Mouse (Mus musculus) liver, embryonic 12.5 days (tissue): ENCODE results near the gene Vangl1. TPM values are rescaled to one million over a fixed set of nuclear protein-coding genes. Genes with fewer than 3 reads are reported as not detected.

Experiments used
- ATAC-seq: fragments of 200-750 bp; cut with Nextera tagmentation; 2 replicates; pipeline ENCODE4 v1.8.0; 2017; ENCODE audit warnings: moderate number of reproducible peaks, mild to moderate bottlenecking, moderate library complexity
- H3K27ac ChIP-seq: fragments of 300-500 bp; sonication (generic); 2 replicates; pipeline ENCODE4 v1.5.1; 2016; ENCODE audit warnings: mild to moderate bottlenecking
- H3K27me3 ChIP-seq: fragments of 300-500 bp; sonication (generic); replicated peaks from 2 replicates; pipeline ENCODE4 v1.6.1; 2016; ENCODE audit warnings: mild to moderate bottlenecking, moderate library complexity
- H3K36me3 ChIP-seq: fragments of 300-500 bp; sonication (generic); 2 replicates; pipeline ENCODE4 v1.6.1; 2016; ENCODE audit warnings: mild to moderate bottlenecking, moderate library complexity
- H3K4me1 ChIP-seq: fragments of 300-500 bp; sonication (generic); 2 replicates; pipeline ENCODE4 v1.6.1; 2016
- H3K4me2 ChIP-seq: fragments of 300-500 bp; sonication (generic); 2 replicates; pipeline ENCODE4 v1.6.1; 2016; ENCODE audit warnings: mild to moderate bottlenecking, moderate library complexity
- H3K4me3 ChIP-seq: fragments of 300-500 bp; sonication (generic); 2 replicates; pipeline ENCODE4 v1.5.1; 2016; ENCODE audit warnings: mild to moderate bottlenecking, moderate library complexity
- H3K9ac ChIP-seq: fragments of 300-500 bp; sonication (generic); 2 replicates; pipeline ENCODE4 v1.6.1; 2016; ENCODE audit warnings: mild to moderate bottlenecking, moderate library complexity
- H3K9me3 ChIP-seq: fragments of 300-500 bp; sonication (generic); replicated peaks from 2 replicates; pipeline ENCODE4 v1.6.1; 2016; ENCODE audit warnings: mild to moderate bottlenecking, moderate library complexity
- WGBS: fragments of 180-500 bp; shearing (Covaris S2); methylation state at CpG from one replicate; pipeline ENCODE4 v1.1.7; 2016; ENCODE audit not compliant: insufficient replicate concordance; 5-methylcytosine and 5-hydroxymethylcytosine counted together
- polyA plus RNA-seq: library from polyadenylated mRNA; unstranded; fragments of >200 nt; fragmentation: Nextera tagmentation; extraction: Ambion mirVana; gene quantifications from 2 replicates; pipeline ENCODE4 v1.2.1, GENCODE M21; 2016

The Vangl1 gene
- polyA plus RNA-seq, 1 experiment from 2014 or later: 76.3 TPM

DNA sequence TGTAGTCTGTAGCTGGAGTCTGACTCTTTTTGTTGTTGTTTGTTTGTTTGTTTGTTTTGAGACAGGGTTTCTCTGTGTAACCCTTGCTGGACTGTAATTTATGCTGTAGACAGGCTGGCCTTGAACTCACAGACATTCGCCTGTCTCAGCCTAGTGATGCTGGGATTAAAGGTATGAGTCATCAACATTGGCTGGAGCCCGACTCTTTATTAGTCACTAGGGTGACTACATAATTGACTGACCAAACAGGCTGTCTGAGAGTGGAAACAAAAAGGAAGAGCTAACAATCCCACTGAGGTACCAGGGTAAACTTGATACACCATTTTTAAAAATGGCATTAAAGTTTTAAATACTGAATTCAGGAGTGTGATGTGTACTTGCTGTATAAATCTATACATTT lies 21.9 kb downstream of the Vangl1 start:
- peaks cover 30% of the 10 kb centered on the region for H3K36me3 ChIP-seq
- ATAC-seq: no peak
- WGBS: 73% methylated on average over 2 of the region's 2 CpGs

DNA sequence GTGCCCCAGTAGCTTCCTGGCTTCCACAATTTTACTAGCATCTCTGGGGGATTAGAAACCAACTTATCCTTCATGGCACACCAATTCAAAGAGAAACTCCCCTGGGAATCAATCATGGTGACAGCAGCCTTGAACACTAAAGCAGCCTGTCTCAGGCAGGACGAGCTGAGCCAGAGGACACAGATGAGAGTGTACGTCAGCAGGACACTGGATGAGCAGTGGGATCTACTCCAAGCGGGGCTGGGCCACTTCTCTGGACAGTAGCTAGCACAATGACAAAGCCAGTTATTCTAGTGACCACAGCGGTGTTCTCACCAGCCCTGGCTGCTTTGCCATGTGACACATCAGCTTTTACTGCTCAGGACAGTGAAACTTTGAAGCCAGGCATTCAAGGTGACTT lies 23.3 kb downstream of the Vangl1 start:
- ATAC-seq: no peak
- H3K4me3 ChIP-seq: no peak overlapping the region
- peaks cover 5% of the 10 kb centered on the region; the same call in 1 of the 2 replicates for H3K4me1 ChIP-seq
- H3K9me3 ChIP-seq: no peaks in the 10 kb centered on the region
- H3K4me2 ChIP-seq: no peak overlapping the region
- peaks cover 27% of the 10 kb centered on the region for H3K36me3 ChIP-seq
- 86% methylated on average over 4 of the region's 4 CpGs for WGBS
- H3K27ac ChIP-seq: no peak overlapping the region
- no peak overlapping the region for H3K9ac ChIP-seq
- H3K27me3 ChIP-seq: no peaks in the 10 kb centered on the region

More for the DNA sequence above, 21.9 kb downstream of the Vangl1 start:
- no peaks in the 10 kb centered on the region for H3K27me3 ChIP-seq
- no peak overlapping the region for H3K4me2 ChIP-seq
- no peaks in the 10 kb centered on the region for H3K4me1 ChIP-seq
- H3K9ac ChIP-seq: no peak overlapping the region
- no peak overlapping the region for H3K4me3 ChIP-seq
- no peak overlapping the region for H3K27ac ChIP-seq
- H3K9me3 ChIP-seq: no peaks in the 10 kb centered on the region

DNA sequence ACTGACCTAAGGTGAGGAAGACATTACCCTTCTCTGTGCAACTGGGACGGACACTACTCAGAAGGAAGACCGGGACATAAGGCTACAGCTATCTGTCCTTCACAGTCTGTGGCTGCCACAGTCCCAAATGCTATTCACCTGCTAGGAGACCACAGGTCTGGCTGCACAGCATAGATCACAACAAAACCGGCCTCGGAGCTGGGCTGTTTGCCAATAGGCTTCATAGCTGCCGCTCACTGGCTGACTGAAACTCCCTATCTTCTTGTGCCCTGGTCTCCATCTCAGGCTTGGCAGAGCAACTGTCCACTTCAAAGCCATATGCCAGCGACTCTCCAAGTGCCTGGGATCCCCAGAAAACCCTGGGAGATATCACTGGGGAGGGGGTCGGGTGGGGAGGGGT lies 23.7 kb downstream of the Vangl1 start:
- H3K4me3 ChIP-seq: no peak overlapping the region
- peaks cover 9% of the 10 kb centered on the region; the same call in 1 of the 2 replicates for H3K4me1 ChIP-seq
- no peak for ATAC-seq
- no peak overlapping the region for H3K27ac ChIP-seq
- H3K4me2 ChIP-seq: no peak overlapping the region
- no peaks in the 10 kb centered on the region for H3K27me3 ChIP-seq
- 78% methylated on average over 7 of the region's 7 CpGs for WGBS
- no peak overlapping the region for H3K9ac ChIP-seq
- H3K36me3 ChIP-seq: peaks cover 22% of the 10 kb centered on the region
- no peaks in the 10 kb centered on the region for H3K9me3 ChIP-seq

DNA sequence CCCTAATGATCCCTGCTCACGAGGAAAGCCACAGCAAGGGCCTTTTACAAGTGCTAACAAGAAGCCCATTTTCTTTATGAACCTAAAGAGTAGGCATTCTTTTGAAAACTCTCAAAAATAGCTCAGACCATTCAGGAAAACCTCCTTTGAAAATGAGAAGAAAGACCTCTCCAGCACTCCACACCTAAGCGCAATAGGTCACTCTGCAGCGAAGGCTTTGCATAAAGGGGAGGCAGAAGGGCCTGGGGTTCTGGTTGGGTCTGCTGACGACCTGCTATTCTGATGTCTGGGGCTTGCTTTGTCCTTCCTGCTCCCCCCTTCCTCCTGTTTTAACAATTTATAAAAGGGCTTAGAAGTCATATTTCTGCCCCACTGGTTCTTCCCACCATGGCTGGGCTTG lies 24.6 kb downstream of the Vangl1 start:
- peaks cover 22% of the 10 kb centered on the region for H3K36me3 ChIP-seq
- no peaks in the 10 kb centered on the region for H3K9me3 ChIP-seq
- WGBS: 76% methylated on average over 4 of the region's 4 CpGs
- H3K4me2 ChIP-seq: no peak overlapping the region
- H3K27me3 ChIP-seq: no peaks in the 10 kb centered on the region
- ATAC-seq: no peak
- H3K4me3 ChIP-seq: no peak overlapping the region
- peaks cover 11% of the 10 kb centered on the region; the same call in 1 of the 2 replicates for H3K4me1 ChIP-seq
- no peak overlapping the region for H3K27ac ChIP-seq
- H3K9ac ChIP-seq: no peak overlapping the region

DNA sequence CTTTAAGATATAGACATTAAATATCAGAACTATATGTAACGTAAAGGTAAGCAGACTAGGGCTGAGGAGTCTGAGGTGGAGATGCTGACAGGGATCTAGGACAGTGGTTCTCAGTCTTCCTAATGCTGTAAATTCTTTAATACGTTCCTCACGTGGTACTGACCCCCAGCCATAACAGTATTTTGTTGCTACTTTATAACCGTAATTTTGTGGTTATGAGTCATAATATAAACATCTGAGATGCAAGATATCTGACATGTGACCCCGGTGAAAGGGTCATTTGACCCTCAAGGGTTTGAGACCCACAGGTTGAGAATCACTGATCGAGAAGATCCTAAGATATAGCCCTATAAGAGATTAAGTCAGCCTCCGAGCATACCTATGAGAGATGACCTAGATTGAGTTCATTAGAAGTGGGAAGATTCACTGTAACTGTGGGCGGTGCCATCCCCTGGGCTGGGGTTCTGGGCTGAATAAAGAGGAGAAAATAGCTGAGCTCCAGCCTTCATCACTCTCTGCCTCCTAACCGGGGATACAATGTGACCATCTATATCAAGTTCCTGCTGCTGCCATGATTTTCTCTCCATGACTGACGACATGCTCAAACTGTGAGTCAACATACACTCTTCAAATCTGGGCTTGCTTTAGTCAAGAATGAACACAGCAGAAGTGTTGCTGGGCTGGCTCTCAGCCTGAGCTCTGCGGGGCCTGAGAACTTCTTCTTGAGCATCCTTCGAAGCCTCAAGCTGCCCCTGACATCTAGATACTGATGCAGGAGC lies 26.5 kb downstream of the Vangl1 start:
- Histone ChIP-seq H3K4me1 (peaks cover 26% of the 10 kb centered on the region), H3K4me3 (no peak overlapping the region), H3K4me2 (no peak overlapping the region), H3K9ac (no peak overlapping the region), H3K27ac (no peak overlapping the region), H3K27me3 (no peaks in the 10 kb centered on the region), H3K36me3 (peaks cover 11% of the 10 kb centered on the region), H3K9me3 (no peaks in the 10 kb centered on the region)
- 80% methylated on average over 12 of the region's 12 CpGs for WGBS
- no peak for ATAC-seq

DNA sequence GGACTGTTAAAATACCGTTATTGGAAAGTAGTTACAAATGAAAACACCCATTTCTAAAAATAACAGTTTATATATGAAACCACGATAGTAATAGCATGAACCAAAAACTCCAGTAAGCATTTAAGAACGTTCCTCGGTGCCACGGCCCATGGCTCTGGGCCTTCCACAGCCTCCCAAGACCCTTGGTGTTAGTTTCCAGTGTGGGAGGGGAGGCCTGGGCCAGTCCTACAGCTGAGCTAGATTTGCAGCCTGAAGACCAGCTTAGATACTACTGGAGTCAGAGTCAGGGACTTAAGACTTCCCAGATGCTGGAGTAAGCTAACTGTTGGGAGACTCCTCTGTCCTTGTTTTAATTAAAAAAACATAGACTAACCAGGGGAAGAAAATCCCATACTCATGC lies 28.4 kb downstream of the Vangl1 start:
- Histone ChIP-seq H3K36me3 (peaks cover under 1% of the 10 kb centered on the region; the same call in 1 of the 2 replicates), H3K27ac (no peak overlapping the region), H3K4me2 (no peak overlapping the region), H3K9me3 (no peaks in the 10 kb centered on the region), H3K27me3 (no peaks in the 10 kb centered on the region), H3K9ac (no peak overlapping the region), H3K4me1 (peaks cover 29% of the 10 kb centered on the region), H3K4me3 (no peak overlapping the region)
- WGBS: 78% methylated on average over 5 of the region's 5 CpGs
- no peak for ATAC-seq

DNA sequence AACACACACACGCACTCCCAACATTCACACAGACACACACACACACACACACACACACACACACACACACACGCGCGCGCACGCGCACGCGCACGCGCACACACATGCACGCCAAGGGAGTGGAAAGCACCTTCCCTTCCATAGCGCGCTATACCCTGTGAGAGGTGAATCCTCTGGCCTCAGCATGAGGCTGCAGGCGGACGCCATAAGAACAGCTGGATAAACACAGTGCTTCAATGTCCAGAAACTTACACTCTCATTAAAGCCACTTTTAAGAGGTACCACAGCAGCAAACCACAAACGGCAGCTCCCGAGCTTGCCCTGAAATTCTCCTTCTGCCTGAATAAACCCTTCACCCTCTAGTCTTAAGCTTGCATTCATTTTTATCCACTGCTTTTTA lies 28.8 kb downstream of the Vangl1 start:
- no peak for ATAC-seq
- Histone ChIP-seq H3K9me3 (no peaks in the 10 kb centered on the region), H3K27ac (no peak overlapping the region), H3K4me2 (no peak overlapping the region), H3K9ac (no peak overlapping the region), H3K4me1 (peaks cover 29% of the 10 kb centered on the region), H3K4me3 (no peak overlapping the region), H3K36me3 (no peaks in the 10 kb centered on the region), H3K27me3 (no peaks in the 10 kb centered on the region)
- WGBS: 92% methylated on average over 18 of the region's 18 CpGs

DNA sequence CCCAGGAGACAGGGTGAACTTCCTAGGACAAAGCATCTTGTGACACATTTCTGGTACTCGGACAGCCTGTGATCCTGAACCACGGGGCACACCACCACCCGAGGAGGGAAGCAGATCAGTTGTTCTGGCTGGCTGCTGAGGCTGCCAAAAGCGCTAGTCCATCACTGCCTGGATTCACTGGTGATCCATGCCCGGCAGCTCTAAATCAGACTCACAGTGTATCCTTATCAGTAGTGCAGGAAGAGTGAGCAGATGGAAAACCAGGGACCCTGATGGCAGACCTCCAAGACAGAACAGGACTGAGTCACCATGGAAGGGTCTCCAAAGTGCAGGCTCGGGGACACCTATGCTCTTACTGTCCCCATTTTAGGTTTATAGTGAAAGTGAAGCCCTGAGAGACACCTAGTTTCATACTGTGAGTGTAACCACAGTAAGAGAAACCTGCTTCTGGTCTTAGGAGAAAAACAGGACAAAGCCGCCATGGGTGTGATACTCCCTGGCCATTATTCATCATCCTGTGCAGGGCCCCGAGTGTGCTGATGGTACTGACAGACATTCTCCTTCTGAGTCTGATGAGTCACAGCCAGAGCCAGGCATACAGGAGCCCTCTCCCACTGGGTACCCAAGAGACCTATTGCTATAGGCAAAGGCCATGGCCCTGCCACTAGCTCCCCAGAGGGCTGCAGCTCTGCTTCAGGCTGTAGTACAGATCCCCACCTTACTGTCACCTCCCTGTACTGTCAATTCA lies 30.2 kb downstream of the Vangl1 start:
- H3K27me3 ChIP-seq: no peaks in the 10 kb centered on the region
- H3K36me3 ChIP-seq: no peaks in the 10 kb centered on the region
- H3K9ac ChIP-seq: no peak overlapping the region
- no peaks in the 10 kb centered on the region for H3K9me3 ChIP-seq
- peaks cover 29% of the 10 kb centered on the region for H3K4me1 ChIP-seq
- 58% methylated on average over 8 of the region's 8 CpGs for WGBS
- H3K4me3 ChIP-seq: no peak overlapping the region
- H3K27ac ChIP-seq: no peak overlapping the region
- H3K4me2 ChIP-seq: no peak overlapping the region
- ATAC-seq: no peak

DNA sequence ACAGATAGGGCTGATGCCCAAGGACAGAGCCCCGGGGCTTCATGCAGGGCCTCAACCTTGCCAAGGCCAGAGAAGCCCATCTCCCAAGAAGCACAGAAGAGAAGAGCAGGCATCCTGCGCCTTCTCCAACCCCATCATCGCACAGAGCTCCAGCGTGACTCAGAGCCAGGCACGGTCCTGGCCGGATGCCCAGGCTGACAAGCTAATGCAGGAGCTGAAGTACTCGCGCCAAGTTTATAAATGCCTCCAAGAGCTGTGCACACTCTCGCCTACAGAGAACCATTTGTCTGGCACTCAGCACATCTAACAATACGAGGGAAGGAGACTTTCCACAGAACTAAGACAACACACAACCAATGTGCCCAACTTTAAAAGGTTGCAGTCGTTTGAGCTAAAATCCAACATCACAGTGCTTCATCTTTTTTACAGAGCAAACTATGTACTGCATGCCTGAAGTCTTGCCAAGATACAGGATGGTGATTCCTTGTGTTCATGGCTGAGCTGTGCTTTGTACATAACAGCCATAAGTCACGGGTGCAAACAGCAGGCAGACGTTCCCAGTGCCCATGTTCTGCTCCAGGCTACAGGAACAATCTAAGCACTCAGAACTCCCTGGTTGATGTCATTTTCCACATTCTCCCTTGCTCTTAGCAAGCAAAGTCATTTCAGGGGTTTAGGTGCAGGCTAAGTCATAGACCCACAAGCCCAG lies 35.1 kb downstream of the Vangl1 start:
- Histone ChIP-seq H3K27me3 (no peaks in the 10 kb centered on the region), H3K27ac (peak overlapping the region; percentile 100), H3K4me1 (peaks cover 51% of the 10 kb centered on the region), H3K9me3 (no peaks in the 10 kb centered on the region), H3K9ac (no peak overlapping the region), H3K36me3 (peaks cover 6% of the 10 kb centered on the region), H3K4me3 (no peak overlapping the region), H3K4me2 (no peak overlapping the region)
- WGBS: 83% methylated on average over 13 of the region's 13 CpGs
- no peak for ATAC-seq

DNA sequence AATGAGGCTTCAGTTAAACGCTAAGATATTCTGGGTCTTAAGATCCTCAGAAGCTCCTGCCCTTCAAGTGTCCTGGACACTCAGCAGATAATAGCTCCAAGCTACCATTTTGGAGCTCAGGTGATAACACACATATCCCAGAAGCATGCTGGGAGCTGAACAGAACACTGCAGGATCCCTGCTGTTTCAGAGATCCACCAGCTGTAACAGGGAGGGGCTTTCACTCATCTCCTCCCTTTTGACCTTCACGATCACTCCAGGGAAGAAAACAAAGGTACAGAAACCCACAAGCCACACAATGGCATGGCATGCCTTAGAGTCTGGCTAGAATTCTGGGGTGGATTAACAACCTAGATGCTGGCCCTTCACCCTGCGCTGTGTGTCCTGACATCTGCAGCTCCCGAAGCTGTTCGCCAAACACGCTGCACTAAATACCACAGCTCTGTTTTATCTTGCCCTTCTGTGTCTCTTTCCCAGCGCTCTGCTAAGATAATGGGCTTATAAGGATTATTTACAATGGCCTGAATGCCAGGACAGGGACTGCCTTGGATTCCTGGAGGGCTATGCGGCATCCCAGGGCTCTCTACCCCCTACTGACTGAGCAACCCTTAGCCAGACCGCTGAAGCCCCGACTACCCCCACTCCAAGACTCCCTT lies 36.8 kb downstream of the Vangl1 start:
- H3K4me3 ChIP-seq: no peak overlapping the region
- peaks cover 55% of the 10 kb centered on the region for H3K4me1 ChIP-seq
- H3K9me3 ChIP-seq: no peaks in the 10 kb centered on the region
- H3K36me3 ChIP-seq: peaks cover 23% of the 10 kb centered on the region
- peak overlapping the region; percentile 49 for H3K9ac ChIP-seq
- H3K27ac ChIP-seq: peak overlapping the region; percentile 100
- H3K27me3 ChIP-seq: no peaks in the 10 kb centered on the region
- peak overlapping the region; percentile 83 for H3K4me2 ChIP-seq
- ATAC-seq: peak; percentile 34
- 10% methylated on average over 10 of the region's 10 CpGs for WGBS

DNA sequence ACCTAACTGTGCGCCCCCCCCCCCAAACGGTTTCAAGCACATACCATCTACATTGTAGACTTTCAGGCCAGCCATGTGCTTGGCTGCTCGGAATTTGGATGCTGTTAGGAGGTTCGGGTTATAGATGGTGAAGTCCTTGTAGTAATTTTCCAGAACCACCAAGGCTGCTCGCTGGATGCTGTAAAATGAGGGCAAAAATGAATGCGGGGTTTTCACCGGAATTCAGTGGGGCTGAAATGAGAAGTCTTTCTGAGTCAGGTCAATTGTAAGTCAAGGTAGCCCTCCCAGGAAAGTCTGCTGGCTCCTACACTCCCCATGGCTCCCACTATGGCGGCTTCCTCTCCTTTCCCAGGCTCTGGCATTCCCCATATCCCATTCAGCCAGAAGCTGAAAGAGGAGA lies 37.7 kb downstream of the Vangl1 start:
- peak overlapping the region; percentile 100 for H3K27ac ChIP-seq
- WGBS: 66% methylated on average over 8 of the region's 8 CpGs
- H3K27me3 ChIP-seq: no peaks in the 10 kb centered on the region
- H3K9me3 ChIP-seq: no peaks in the 10 kb centered on the region
- no peak overlapping the region for H3K4me3 ChIP-seq
- peak overlapping the region; percentile 83 for H3K4me2 ChIP-seq
- ATAC-seq: no peak
- peaks cover 64% of the 10 kb centered on the region for H3K4me1 ChIP-seq
- H3K36me3 ChIP-seq: peaks cover 32% of the 10 kb centered on the region
- peak overlapping the region; percentile 68 for H3K9ac ChIP-seq
